Mouse (Mus musculus): ENCODE data around the gene Abr. TPM values are rescaled to one million over a fixed set of nuclear protein-coding genes. Genes with fewer than 3 reads are reported as not detected.
A peak's percentile ranks its signal among the peaks of the same experiment; 100 is the strongest.

Abr gene
- 10 to 100 TPM in 1 of 4 experiments, 1 to 10 TPM in 3; 5.5 to 10.6 (median 6.4) TPM for total RNA-seq (2022)

GRCm38 (mm10) chr11:76622152-76622565, at the start of gene Abr:
Gene Abr (minus strand): TSS chr11:76622314.
- no peak for DNase-seq (ENCODE audit: low spot score in 2 of 2)

GRCm38 (mm10) chr11:76667807-76668206, 45.7 kb upstream of the Abr start:
- no peak for DNase-seq (ENCODE audit: low spot score in 2 of 2)

- DNase-seq (ENCODE audit: low spot score in 2 of 2), result no peak
Observed at GRCm38 (mm10) chr11:76666002-76666649, 44.0 kb upstream of the Abr start.

GRCm38 (mm10) chr11:76661790-76662468, 39.8 kb upstream of the Abr start:
- DNase-seq (ENCODE audit: low spot score in 2 of 2), result no peak

- no peak for DNase-seq (ENCODE audit: low spot score in 2 of 2)
Observed at GRCm38 (mm10) chr11:76659138-76659930, 37.2 kb upstream of the Abr start.

GRCm38 (mm10) chr11:76657450-76657970, 35.4 kb upstream of the Abr start:
- DNase-seq (ENCODE audit: low spot score in 2 of 2), result no peak

GRCm38 (mm10) chr11:76655106-76655505, 33.0 kb upstream of the Abr start:
- DNase-seq (ENCODE audit: low spot score in 2 of 2), result no peak

GRCm38 (mm10) chr11:76652838-76653334, 30.8 kb upstream of the Abr start:
- DNase-seq (ENCODE audit: low spot score in 2 of 2), result no peak

- DNase-seq (ENCODE audit: low spot score in 2 of 2), result no peak
Observed at GRCm38 (mm10) chr11:76650862-76651560, 28.9 kb upstream of the Abr start.

GRCm38 (mm10) chr11:76647500-76647899, 25.4 kb upstream of the Abr start:
- peak; percentile 26 to 43 for DNase-seq (ENCODE audit: low spot score in 2 of 2)

- no peak for DNase-seq (ENCODE audit: low spot score in 2 of 2)
Observed at GRCm38 (mm10) chr11:76647062-76647461, 24.9 kb upstream of the Abr start.

- DNase-seq (ENCODE audit: low spot score in 2 of 2), result peak; percentile 77 to 79
Observed at GRCm38 (mm10) chr11:76645955-76646354, 23.8 kb upstream of the Abr start.

- DNase-seq (ENCODE audit: low spot score in 2 of 2), result no peak
Observed at GRCm38 (mm10) chr11:76645036-76645435, 22.9 kb upstream of the Abr start.

GRCm38 (mm10) chr11:76644257-76644656, 22.1 kb upstream of the Abr start:
- no peak for DNase-seq (ENCODE audit: low spot score in 2 of 2)

- no peak for DNase-seq (ENCODE audit: low spot score in 2 of 2)
Observed at GRCm38 (mm10) chr11:76640231-76640630, 18.1 kb upstream of the Abr start.

GRCm38 (mm10) chr11:76639269-76639985, 17.3 kb upstream of the Abr start:
- DNase-seq (ENCODE audit: low spot score in 2 of 2), result no peak

- no peak for DNase-seq (ENCODE audit: low spot score in 2 of 2)
Observed at GRCm38 (mm10) chr11:76630487-76630886, 8.4 kb upstream of the Abr start.

GRCm38 (mm10) chr11:76630023-76630422, 7.9 kb upstream of the Abr start:
- no peak for DNase-seq (ENCODE audit: low spot score in 2 of 2)

GRCm38 (mm10) chr11:76628613-76629012, 6.5 kb upstream of the Abr start:
- no peak for DNase-seq (ENCODE audit: low spot score in 2 of 2)

GRCm38 (mm10) chr11:76624881-76625280, 2.8 kb upstream of the Abr start:
- DNase-seq (ENCODE audit: low spot score in 2 of 2), result no peak

Data from gastrocnemius, adult 8-10 months (tissue).